Mouse (Mus musculus): Measurements from ENCODE around the gene A730049H05Rik. TPM values are rescaled to one million over a fixed set of nuclear protein-coding genes. Genes with fewer than 3 reads are reported as not detected.

The A730049H05Rik gene
- polyA plus RNA-seq, 1 experiment from 2014 or later: 0.68 TPM

DNA sequence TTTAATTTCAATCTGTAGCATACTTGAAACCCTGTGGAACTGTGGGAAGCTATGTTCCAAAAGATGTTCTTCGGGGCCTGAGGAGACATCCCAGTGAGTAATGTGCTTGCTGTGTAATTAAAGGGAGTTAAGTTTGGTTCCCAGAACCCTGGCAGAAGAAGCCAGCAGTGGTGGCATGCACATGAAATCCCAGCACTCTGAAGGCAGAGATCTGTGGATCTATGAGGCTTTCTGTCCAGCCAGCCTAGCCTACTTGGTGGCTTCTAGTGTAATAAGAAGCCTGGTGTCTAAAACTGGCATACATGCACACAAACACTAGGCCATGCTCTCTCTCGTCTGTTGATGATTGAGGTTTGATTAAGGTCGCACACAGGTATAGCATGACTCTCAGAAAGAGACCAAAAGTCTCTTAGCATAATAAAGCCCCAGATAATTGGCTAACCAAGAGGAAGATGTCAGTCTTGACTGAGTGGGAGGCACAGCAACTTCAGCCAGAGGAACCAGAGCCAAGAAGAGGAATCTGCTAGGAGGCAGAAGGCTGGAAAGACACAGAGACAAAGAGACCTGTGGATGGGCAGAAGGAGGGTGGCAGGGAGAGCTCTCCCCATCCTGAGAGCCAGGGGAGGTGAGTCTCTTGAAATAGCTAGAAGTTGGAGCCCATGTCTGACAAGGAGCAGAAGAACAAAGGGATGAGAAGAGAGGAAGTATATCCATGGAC is 11.9 kb upstream of the A730049H05Rik start:
- H3K4me1 ChIP-seq: 0 out of 2 replicates have a peak, but pooled peaks cover 9% of the 10 kb centered on the region
- H3K36me3 ChIP-seq: no peaks in the 10 kb centered on the region
- H3K4me3 ChIP-seq (replicated peaks): no peak overlapping the region
- H3K9ac ChIP-seq (replicated peaks): no peak overlapping the region
- no peak overlapping the region for H3K27ac ChIP-seq (replicated peaks)
- 92% methylated on average over 3 of the region's 3 CpGs for WGBS
- no peaks in the 10 kb centered on the region for H3K9me3 ChIP-seq (replicated peaks)
- ATAC-seq (ENCODE audit: low FRiP score): no peak
- no peak overlapping the region for H3K4me2 ChIP-seq
- no peaks in the 10 kb centered on the region for H3K27me3 ChIP-seq (replicated peaks)

GRCm38 (mm10) chr6:92809818-92810217 is 6.5 kb upstream of the A730049H05Rik start:
- H3K9ac ChIP-seq (replicated peaks): no peak overlapping the region
- H3K4me3 ChIP-seq (replicated peaks): no peak overlapping the region
- H3K9me3 ChIP-seq (replicated peaks): no peaks in the 10 kb centered on the region
- H3K27ac ChIP-seq (replicated peaks): no peak overlapping the region
- no peak for ATAC-seq (ENCODE audit: low FRiP score)
- no peaks in the 10 kb centered on the region for H3K36me3 ChIP-seq
- H3K4me2 ChIP-seq: no peak overlapping the region
- no peaks in the 10 kb centered on the region for H3K27me3 ChIP-seq (replicated peaks)
- no peaks in the 10 kb centered on the region for H3K4me1 ChIP-seq
- 87% methylated on average over 3 of the region's 3 CpGs for WGBS

GRCm38 (mm10) chr6:92810628-92811027 is 5.7 kb upstream of the A730049H05Rik start:
- H3K27ac ChIP-seq (replicated peaks): no peak overlapping the region
- ATAC-seq (ENCODE audit: low FRiP score): no peak
- H3K4me1 ChIP-seq: no peaks in the 10 kb centered on the region
- no peak overlapping the region for H3K4me2 ChIP-seq
- no peak overlapping the region for H3K4me3 ChIP-seq (replicated peaks)
- no peaks in the 10 kb centered on the region for H3K36me3 ChIP-seq
- no peak overlapping the region for H3K9ac ChIP-seq (replicated peaks)
- WGBS: 91% methylated on average over 2 of the region's 2 CpGs
- H3K9me3 ChIP-seq (replicated peaks): no peaks in the 10 kb centered on the region
- H3K27me3 ChIP-seq (replicated peaks): no peaks in the 10 kb centered on the region

DNA sequence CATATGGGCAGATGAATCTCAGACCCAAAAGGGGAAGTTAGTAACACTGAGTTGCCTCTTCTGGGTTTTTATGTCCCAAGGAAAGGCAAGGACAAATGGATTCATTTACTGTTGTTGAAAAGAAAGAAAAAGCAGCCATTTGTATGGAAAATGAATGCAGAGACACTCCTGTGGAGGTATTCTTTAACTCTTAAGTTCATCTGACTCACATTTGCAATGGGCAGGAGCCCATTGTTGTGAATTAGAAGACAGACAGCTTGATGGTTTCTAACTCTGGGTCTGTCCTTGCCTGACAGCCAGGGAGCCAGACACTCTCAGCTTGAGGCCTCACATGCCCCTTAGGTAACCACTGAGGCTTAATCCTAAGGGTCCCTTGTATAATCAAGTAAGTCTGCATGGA is 4.7 kb upstream of the A730049H05Rik start:
- peaks cover 7% of the 10 kb centered on the region for H3K4me1 ChIP-seq
- H3K4me2 ChIP-seq: no peak overlapping the region
- no peak overlapping the region for H3K27ac ChIP-seq (replicated peaks)
- H3K27me3 ChIP-seq (replicated peaks): no peaks in the 10 kb centered on the region
- ATAC-seq (ENCODE audit: low FRiP score): no peak
- no peak overlapping the region for H3K4me3 ChIP-seq (replicated peaks)
- H3K9ac ChIP-seq (replicated peaks): no peak overlapping the region
- no peaks in the 10 kb centered on the region for H3K36me3 ChIP-seq
- H3K9me3 ChIP-seq (replicated peaks): no peaks in the 10 kb centered on the region

- H3K9ac ChIP-seq (replicated peaks): no peak overlapping the region
- H3K27me3 ChIP-seq (replicated peaks): no peaks in the 10 kb centered on the region
- ATAC-seq (ENCODE audit: low FRiP score): no peak
- peaks cover 11% of the 10 kb centered on the region for H3K4me1 ChIP-seq
- H3K9me3 ChIP-seq (replicated peaks): no peaks in the 10 kb centered on the region
- WGBS: 44% methylated on average over 2 of the region's 2 CpGs
- no peak overlapping the region for H3K4me3 ChIP-seq (replicated peaks)
- no peaks in the 10 kb centered on the region for H3K36me3 ChIP-seq
- H3K4me2 ChIP-seq: no peak overlapping the region
- H3K27ac ChIP-seq (replicated peaks): no peak overlapping the region
Measured at GRCm38 (mm10) chr6:92812702-92813370, 3.4 kb upstream of the A730049H05Rik start.

GRCm38 (mm10) chr6:92817661-92818060 is 1.4 kb downstream of the A730049H05Rik start:
- no peak overlapping the region for H3K4me3 ChIP-seq (replicated peaks)
- ATAC-seq (ENCODE audit: low FRiP score): no peak
- H3K4me1 ChIP-seq: peaks cover 14% of the 10 kb centered on the region
- H3K36me3 ChIP-seq: no peaks in the 10 kb centered on the region
- 29% methylated on average over 8 of the region's 8 CpGs for WGBS
- no peaks in the 10 kb centered on the region for H3K9me3 ChIP-seq (replicated peaks)
- no peaks in the 10 kb centered on the region for H3K27me3 ChIP-seq (replicated peaks)
- H3K9ac ChIP-seq (replicated peaks): no peak overlapping the region
- H3K4me2 ChIP-seq: no peak overlapping the region
- no peak overlapping the region for H3K27ac ChIP-seq (replicated peaks)

DNA sequence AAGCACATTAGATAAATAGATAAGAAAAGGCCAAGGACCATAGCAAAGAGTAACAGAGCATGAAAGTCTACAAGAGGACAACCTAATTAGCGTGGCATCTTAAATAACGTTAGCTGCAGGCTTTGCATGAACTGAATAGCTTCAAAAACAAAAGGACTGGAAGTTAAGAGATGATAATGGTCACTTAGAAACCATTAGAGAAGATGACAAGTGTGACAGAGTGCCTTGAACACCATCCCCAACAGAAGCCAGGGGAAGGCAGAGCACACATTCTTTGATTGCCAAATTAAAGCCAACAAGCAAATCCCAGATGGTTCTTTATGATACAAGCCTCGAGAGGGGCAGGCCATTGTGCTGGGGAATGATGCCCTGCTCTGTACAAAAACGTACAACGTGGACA is 5.3 kb downstream of the A730049H05Rik start:
- Histone ChIP-seq H3K9me3 (replicated peaks) (no peaks in the 10 kb centered on the region), H3K27ac (replicated peaks) (no peak overlapping the region), H3K9ac (replicated peaks) (no peak overlapping the region), H3K4me3 (replicated peaks) (no peak overlapping the region), H3K27me3 (replicated peaks) (no peaks in the 10 kb centered on the region), H3K4me2 (no peak overlapping the region), H3K4me1 (peaks cover 6% of the 10 kb centered on the region; the same call in 1 of the 2 replicates), H3K36me3 (no peaks in the 10 kb centered on the region)
- 13% methylated on average over 5 of the region's 5 CpGs for WGBS
- no peak for ATAC-seq (ENCODE audit: low FRiP score)

DNA sequence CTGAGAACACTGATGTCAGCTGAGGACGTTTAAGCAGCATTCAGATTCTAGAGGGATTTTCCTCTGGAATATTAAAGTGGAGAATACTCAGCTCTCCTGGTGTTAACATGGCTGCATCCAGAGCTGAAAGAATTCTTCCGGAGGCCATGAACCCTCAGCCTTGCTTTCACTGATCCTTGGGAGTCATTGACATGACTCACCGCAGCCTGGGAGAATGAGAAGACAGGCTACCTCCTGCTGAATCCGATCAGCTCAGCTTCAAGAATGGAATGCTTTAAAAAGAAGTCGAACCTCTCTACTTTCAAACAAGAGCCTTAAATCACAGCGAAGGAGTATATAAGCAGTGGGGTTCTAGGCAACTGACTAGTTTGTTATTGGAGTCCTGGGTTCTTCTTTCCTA is 5.7 kb downstream of the A730049H05Rik start:
- no peaks in the 10 kb centered on the region for H3K27me3 ChIP-seq (replicated peaks)
- no peak for ATAC-seq (ENCODE audit: low FRiP score)
- H3K9ac ChIP-seq (replicated peaks): no peak overlapping the region
- no peak overlapping the region for H3K4me3 ChIP-seq (replicated peaks)
- H3K36me3 ChIP-seq: no peaks in the 10 kb centered on the region
- H3K4me1 ChIP-seq: peaks cover 3% of the 10 kb centered on the region; the same call in 1 of the 2 replicates
- H3K27ac ChIP-seq (replicated peaks): no peak overlapping the region
- WGBS: 26% methylated on average over 6 of the region's 6 CpGs
- H3K9me3 ChIP-seq (replicated peaks): no peaks in the 10 kb centered on the region
- no peak overlapping the region for H3K4me2 ChIP-seq

GRCm38 (mm10) chr6:92823991-92824390 is 7.7 kb downstream of the A730049H05Rik start:
- no peak overlapping the region for H3K27ac ChIP-seq (replicated peaks)
- H3K27me3 ChIP-seq (replicated peaks): no peaks in the 10 kb centered on the region
- H3K4me3 ChIP-seq (replicated peaks): no peak overlapping the region
- 71% methylated on average over 7 of the region's 7 CpGs for whole genome bisulfite sequencing
- H3K4me1 ChIP-seq: peaks cover 3% of the 10 kb centered on the region; the same call in 1 of the 2 replicates
- H3K4me2 ChIP-seq: no peak overlapping the region
- H3K9me3 ChIP-seq (replicated peaks): no peaks in the 10 kb centered on the region
- no peaks in the 10 kb centered on the region for H3K36me3 ChIP-seq
- no peak overlapping the region for H3K9ac ChIP-seq (replicated peaks)
- ATAC-seq (ENCODE audit: low FRiP score): no peak

- no peaks in the 10 kb centered on the region for H3K9me3 ChIP-seq (replicated peaks)
- no peak overlapping the region for H3K4me2 ChIP-seq
- no peak overlapping the region for H3K27ac ChIP-seq (replicated peaks)
- H3K9ac ChIP-seq (replicated peaks): no peak overlapping the region
- H3K4me3 ChIP-seq (replicated peaks): no peak overlapping the region
- H3K27me3 ChIP-seq (replicated peaks): no peaks in the 10 kb centered on the region
- peaks cover 2% of the 10 kb centered on the region; the same call in 1 of the 2 replicates for H3K4me1 ChIP-seq
- no peak for ATAC-seq (ENCODE audit: low FRiP score)
- no peaks in the 10 kb centered on the region for H3K36me3 ChIP-seq
- WGBS: 84% methylated on average over 5 of the region's 5 CpGs
Measured at GRCm38 (mm10) chr6:92826561-92826960, 10.3 kb downstream of the A730049H05Rik start.

DNA sequence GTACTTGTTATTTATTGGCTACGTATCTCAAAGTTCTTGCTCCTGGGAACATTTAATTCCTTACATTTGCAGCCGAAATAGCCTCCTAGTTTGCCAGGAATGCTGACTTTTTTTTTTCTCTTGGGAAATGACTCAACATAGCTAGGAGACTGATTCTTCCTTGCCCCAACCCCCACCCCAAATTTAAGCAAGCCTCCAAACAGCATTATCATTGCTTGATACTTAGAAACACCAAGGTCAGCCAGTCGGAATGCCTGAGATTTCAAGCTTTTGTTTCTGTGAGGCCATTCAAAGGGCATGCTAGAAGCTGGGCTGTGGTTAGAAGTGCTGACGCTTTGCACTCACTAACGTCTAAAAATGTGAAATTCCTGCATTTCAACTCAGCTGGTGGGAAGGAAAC is 11.1 kb downstream of the A730049H05Rik start:
- H3K4me1 ChIP-seq: no peaks in the 10 kb centered on the region
- H3K9me3 ChIP-seq (replicated peaks): no peaks in the 10 kb centered on the region
- no peaks in the 10 kb centered on the region for H3K27me3 ChIP-seq (replicated peaks)
- no peak overlapping the region for H3K4me3 ChIP-seq (replicated peaks)
- H3K4me2 ChIP-seq: no peak overlapping the region
- no peaks in the 10 kb centered on the region for H3K36me3 ChIP-seq
- H3K9ac ChIP-seq (replicated peaks): no peak overlapping the region
- no peak for ATAC-seq (ENCODE audit: low FRiP score)
- WGBS: 53% methylated on average over 5 of the region's 5 CpGs
- H3K27ac ChIP-seq (replicated peaks): no peak overlapping the region

DNA sequence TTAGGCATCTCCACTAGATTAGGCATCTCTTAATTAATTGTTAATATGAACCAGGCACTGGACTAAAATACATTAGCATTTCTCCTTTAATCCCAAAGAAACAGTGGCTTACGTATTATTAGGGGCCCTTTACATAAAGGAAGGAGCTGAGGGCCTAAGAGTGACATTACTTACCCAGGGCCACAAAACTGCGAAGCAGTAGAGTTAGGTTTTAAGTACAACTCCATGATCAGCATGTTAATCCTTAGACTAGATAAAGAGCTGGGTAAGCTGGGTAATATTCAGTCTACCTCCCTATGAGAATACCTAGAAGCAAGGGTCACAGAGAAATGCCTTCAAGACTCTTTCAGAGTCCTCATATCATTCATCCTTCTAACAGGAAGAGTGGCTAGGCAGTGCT is 12.9 kb downstream of the A730049H05Rik start:
- Histone ChIP-seq H3K36me3 (no peaks in the 10 kb centered on the region), H3K9ac (replicated peaks) (no peak overlapping the region), H3K27ac (replicated peaks) (no peak overlapping the region), H3K4me2 (no peak overlapping the region), H3K4me3 (replicated peaks) (no peak overlapping the region), H3K27me3 (replicated peaks) (no peaks in the 10 kb centered on the region), H3K9me3 (replicated peaks) (no peaks in the 10 kb centered on the region), H3K4me1 (no peaks in the 10 kb centered on the region)
- ATAC-seq (ENCODE audit: low FRiP score): no peak
- 85% methylated on average over 2 of the region's 2 CpGs for WGBS

Measured in neural tube, embryonic 15.5 days (tissue).